Mouse (Mus musculus) NIH3T3 (cell line): Measurements from ENCODE around the gene Gm37240.
A peak's percentile ranks its signal among the peaks of the same experiment; 100 is the strongest.
"Not testable (repeated sequence)": the region's sequence is repeated elsewhere in the genome, so short reads cannot be mapped to it uniquely, and the experiment has no call there.

ENCODE experiments used
- DNase-seq: peaks from one replicate; pipeline ENCODE4 v3.0.0-alpha.2; 2012; ENCODE audit warnings: low read depth

The Gm37240 gene

DNA sequence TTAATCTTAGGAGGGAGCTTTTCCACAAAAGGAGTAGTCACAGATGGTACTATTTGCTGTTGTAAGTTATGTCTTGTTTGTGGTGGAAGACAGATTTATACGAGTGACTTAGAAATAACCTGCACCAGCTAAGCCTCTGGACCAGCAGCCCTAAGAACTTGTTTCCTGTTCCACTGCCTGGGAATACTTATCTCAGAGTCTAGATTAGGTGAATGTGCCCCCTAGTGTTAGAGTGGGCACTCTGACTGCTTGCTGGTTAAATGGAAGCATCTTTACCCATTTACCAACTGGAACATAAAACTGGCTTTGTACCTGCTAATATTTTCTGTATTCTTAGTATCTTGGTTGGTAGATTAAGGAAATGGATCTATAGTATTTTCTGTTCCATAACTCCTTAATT lies 997.7 kb downstream of the Gm37240 start:
- DNase-seq = peak; percentile 53

- DNase-seq = no peak
These were observed 1003.4 kb downstream of the Gm37240 start for GRCm38 (mm10) chr3:84883817-84884483.

GRCm38 (mm10) chr3:84876211-84876610 lies 1011.1 kb downstream of the Gm37240 start:
- no peak for DNase-seq

DNA sequence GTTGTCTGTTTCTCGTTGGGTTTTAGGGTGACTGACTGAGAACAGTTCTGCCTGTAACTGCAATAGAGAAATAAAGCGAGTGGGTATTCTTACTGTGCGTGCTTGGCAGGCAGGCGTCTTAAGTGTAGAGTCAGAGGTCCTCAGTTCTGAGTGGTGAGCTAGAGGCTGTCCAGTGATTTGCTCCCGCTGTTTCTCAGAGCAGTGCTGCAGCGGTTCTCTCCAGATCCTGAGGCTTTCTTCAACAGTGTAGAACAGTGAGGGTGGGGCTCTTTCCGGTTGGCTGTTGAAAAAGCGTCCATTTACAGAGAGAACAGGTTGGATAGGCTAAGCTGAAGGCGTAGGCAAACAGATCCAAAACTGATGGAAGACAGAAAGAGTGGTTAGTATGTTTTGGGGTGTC lies 1012.0 kb downstream of the Gm37240 start:
- no peak for DNase-seq

DNA sequence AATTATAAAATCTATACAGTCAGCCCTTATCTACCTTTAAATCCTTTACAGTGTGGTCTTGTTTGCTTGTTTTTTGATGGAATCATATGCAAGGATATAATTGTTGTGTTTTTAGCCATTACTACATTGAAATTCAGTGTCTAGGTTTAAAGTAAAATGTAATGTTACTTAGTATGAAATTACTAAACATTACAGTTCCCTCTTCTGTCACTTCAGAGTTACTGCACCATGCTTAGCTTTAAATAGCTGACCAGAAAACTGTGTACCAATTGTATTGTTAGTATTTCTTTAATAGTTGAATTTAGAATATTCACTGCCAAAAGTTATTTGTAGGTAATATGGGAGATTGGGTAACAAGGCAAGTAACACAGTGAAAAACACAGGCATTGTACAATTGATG lies 1017.2 kb downstream of the Gm37240 start:
- no peak for DNase-seq

GRCm38 (mm10) chr3:84867991-84868390 lies 1019.3 kb downstream of the Gm37240 start:
- no peak for DNase-seq

GRCm38 (mm10) chr3:84867434-84867975 lies 1019.8 kb downstream of the Gm37240 start:
- DNase-seq = no peak

DNA sequence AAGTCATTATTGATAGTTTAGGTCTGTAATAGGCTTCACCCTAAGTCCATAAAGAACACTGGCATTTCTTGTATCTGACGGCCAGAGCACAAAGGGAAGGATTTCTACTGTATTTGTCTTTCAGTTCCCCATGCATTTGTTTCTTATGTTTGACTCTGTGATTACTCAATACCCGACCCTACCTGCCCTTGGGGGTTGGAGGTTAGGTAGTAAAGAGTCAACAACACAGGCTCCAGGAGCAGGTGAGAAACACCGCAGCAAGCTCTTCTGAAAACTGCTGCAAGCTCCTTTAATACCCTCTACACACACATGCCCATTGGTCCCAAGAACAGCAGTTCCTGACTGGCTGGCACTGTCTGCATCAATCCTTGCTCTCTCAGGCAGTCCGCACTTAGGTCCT lies 1020.5 kb downstream of the Gm37240 start:
- no peak for DNase-seq

DNA sequence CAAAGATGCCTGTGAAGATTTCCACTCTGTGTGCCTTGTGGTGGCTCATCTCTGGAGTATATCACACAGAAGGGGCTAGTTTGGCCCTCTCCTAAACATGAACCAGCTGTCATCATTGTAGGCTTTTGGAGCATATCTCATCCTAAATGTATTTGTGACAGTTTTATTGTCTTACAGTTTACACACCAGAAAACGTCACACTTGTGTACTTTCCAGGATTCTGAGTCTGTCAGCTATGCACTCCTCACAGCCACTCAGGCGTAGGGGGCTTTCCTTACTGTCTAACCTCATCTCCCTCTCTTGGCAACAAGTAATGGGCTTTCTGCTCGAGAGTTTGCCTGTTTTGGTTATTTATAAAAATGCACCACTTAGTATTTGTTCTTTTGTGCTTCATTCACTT lies 1021.6 kb downstream of the Gm37240 start:
- DNase-seq = no peak

DNA sequence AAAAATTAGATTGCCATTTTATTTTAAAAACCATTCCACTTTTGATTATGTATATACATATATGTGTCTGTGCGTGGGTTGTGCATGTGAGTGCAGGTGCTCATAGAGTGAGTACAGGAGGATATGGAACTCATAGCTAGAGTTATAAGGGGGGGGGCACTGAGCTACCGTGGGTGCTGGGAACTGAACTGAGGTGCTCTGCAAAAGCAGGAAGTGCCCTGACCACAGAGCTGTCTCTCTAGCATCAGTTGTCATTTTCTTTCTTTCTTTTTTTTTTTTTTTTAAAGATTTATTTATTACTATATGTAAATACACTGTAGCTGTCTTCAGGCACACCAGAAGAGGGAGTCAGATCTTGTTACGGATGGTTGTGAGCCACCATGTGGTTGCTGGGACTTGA lies 1025.5 kb downstream of the Gm37240 start:
- DNase-seq = not testable (repeated sequence)

DNA sequence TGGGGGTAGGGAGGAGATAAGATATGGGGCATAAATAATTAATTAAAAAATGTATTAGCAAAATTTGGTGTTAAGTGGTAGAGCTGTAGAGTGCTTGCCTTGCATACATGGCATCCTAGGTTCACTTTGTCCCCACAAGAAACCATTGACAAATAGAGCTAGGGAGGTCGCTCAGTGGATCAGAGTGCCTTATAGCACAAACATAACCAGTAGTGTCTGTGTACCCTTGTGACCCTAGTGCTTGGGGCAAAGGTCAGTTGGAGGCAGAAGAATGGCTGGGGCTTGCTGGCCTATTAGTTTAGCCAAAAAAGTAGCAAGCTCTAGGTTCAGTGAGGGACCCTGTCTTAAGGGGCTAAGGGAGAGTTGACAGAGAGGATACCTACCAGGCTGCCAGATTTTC lies 1026.6 kb downstream of the Gm37240 start:
- DNase-seq = no peak

DNA sequence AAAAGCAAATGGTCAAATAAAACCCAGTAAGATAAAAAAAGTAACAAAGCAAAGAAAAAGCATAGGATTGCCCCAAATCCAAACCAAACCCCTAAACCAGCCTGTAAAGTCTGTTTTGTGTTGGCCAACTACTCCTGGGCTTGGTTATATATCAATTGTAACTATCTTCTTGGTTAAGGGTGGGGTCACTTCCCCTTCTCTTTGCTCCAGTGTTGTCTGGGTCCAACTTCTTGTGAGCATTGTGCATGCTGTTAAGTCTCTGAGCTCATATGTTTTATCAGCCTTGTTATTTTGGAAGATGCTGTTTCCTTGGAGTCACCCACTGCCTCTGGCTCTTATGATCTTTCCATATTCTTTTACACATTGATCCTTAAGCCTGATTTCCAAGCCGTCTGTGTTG lies 1032.9 kb downstream of the Gm37240 start:
- no peak for DNase-seq

DNA sequence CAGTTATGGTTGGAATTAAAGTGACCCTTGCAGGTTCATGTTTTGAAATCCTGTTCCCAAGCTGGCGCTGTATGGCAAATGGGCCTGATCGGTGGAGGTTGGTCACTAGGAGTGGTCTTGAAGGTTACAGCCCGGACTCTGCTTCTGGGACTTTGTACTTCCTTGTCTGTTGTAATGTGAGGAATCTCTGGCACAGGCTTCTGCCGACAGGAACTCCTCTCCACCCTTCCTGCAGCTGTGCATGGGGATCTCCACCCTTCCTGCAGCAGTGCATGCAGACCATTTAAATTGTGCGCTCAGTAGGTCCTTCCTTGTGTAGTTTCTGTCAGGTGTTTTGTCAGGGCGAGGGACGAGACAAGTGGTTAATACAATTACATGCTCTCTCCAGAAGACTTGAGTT lies 1034.4 kb downstream of the Gm37240 start:
- no peak for DNase-seq

DNA sequence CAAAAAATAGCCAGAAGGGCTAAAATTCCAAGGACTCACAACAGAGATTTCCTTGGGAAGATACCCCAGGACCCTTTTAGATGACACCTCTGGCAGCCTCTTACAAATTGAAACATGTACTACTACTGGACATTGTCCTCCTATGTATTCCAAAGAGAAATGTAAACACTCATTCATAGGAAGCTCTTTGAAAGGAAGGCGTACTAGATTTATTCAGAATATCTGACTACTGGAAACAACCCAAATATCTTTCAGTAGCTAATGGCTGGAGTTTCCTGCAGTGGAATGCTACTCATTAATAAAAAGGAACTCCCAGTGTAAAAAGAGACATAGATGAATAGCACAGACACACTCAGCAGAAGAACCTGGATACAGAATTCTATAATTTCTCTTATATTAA lies 1035.5 kb downstream of the Gm37240 start:
- DNase-seq = no peak

- no peak for DNase-seq
These were observed 1036.9 kb downstream of the Gm37240 start for GRCm38 (mm10) chr3:84850418-84850817.

- DNase-seq = no peak
These were observed 1038.5 kb downstream of the Gm37240 start for GRCm38 (mm10) chr3:84848798-84849197.

DNA sequence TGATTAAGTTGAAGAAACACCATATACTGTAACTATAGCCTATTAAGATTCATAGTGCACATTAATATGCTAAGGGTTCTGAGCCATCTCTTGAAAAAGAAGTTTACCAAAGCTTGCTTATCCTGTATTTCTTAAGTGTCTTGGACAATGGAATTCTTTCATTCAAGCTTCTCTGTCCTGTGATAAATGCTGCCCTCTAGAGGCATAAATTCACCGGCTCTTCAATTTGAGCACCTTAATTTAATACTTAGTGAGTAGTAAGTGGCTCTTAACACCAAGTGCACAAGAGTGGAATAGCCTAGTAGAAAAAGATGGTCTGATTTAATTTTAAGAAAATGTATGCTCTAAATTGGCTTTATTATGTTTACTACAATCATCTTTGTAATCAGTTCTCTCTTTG lies 1043.7 kb downstream of the Gm37240 start:
- peak; percentile 86 for DNase-seq

DNA sequence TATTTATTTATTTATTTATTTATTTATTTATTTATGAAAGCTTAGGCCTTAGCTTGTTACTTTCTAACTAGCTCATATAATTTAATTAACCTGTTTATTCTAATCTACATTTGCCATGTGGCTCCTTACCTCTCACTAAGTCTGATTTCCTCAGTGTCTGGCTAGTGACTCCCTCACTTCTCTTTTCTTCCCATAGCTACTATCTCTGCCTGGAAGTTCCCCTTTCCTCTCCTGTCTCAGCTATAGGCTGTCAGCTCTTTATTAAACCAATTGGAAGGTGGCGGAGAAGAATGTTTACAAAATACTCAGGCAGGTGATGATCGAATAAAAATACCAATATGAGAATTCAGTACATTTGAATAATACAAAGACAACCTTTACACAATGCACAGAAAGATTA lies 1044.5 kb downstream of the Gm37240 start:
- no peak for DNase-seq

DNA sequence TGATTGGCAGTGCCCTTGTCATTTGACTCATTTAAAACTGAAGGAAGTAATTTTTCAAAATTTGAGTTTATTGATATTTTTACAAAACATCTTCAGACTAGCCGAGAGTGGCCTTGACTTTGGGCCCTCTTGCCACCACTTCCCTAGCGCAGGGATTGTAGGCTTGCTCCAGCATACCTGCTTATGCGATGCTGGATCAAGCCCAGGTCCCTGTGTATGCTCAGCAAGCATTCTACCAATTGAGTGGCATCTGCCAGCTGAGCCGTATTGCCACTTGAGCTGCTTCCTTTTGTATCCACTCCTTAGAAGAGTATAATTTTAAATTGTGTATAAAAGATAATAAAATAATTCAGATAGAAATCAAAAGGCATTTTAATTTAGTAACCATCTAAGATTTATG lies 1046.0 kb downstream of the Gm37240 start:
- DNase-seq = no peak

GRCm38 (mm10) chr3:84839499-84839898 lies 1047.8 kb downstream of the Gm37240 start:
- DNase-seq = no peak

- no peak for DNase-seq
These were observed 1049.3 kb downstream of the Gm37240 start for GRCm38 (mm10) chr3:84837984-84838383.

DNA sequence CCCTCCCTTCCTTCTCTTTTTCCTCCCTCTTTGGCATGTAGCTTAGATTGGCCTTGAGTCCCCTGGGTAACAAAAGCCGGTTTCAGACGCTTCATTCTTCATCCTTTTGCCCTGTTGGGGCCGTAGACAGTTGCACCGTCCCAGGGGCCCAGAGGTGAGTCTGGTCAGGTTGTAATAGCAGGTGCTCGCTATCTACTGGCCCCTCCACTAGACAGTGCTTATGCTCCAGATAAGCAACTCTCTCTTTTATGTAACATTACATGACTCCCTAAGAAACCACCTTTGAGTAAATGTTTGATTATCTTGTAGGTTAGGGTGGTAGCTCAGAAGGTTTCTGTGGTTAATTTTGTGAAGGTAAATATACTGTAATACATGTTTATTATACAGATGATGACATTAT lies 1051.3 kb downstream of the Gm37240 start:
- DNase-seq = no peak

DNA sequence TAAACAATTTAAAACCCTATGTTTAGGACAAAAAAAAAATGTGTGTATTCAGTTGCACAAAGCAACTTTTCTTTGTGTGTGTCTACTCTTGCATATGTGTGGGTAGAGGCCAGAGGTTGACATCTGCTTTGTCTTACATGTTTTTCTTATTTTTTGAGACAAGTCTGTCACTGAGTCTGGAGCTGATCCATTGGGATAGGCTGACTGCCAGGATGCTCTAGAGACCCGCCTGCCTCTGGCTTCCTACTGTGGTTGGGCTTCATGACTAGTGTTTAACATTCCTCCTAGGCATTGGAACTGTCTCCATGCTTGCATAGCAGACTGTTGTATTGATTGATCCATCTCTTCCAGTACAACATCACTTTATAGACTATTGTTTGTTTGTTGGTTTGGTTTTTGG lies 1058.0 kb downstream of the Gm37240 start:
- peak; percentile 57 for DNase-seq

DNA sequence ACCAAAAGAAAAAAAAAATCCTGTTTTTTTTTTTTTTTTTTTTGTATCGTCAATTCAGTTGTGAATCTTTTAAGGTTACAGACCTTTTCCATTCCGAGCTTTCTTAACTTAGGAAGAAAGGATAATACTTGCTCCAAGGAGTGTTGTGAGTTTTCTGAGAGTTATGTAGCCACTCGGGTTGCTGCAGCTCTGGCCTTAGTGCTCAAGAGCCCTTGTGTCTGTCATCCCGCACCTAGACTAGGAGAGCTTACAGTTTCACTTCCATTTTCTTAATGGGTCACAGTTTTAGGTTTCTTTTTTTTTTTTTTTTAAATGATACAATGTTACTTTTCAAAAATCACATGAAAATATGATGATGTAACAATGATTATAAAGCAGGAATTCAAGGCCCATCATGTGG lies 1059.7 kb downstream of the Gm37240 start:
- DNase-seq = no peak
